Mouse (Mus musculus): ENCODE data around the gene Nipbl.

The Nipbl gene

GRCm38 (mm10) chr15:8443926-8444889, at the start of gene Nipbl:
Gene Nipbl, minus strand, starts transcription at chr15:8444463.
- in situ Hi-C loops (cut with MboI; ENCODE audit: low pct_unique_long_range_greater_than_20kb in 1 of 2, low sequenced_read_pairs in 2 of 2, unreplicated experiment in 1 of 2): no loop called here

DNA sequence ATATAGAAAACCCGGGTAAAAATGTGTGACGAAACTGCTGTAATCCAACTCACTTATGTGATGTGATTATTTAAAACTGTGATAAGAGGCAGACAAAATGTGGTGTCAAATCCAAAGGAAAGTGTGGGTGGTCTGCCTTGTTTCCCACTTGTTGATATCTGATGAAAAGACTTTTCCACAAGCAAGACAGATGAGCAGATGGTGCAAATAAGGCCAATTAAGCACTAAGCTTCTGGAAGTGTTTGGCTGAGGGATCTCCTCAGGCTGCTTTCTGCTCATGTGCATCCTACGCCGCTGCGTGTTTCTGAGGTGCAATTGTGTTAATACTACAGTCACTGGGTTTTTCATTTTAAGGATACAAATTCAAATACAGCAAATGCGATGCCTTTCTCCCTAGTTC, 41.0 kb upstream of the Nipbl start:
- in situ Hi-C loops (cut with MboI; ENCODE audit: low pct_unique_long_range_greater_than_20kb in 1 of 2, low sequenced_read_pairs in 2 of 2, unreplicated experiment in 1 of 2): no loop called here

- in situ Hi-C loops (cut with MboI; ENCODE audit: low pct_unique_long_range_greater_than_20kb in 1 of 2, low sequenced_read_pairs in 2 of 2, unreplicated experiment in 1 of 2): no loop called here
Observed at GRCm38 (mm10) chr15:8469006-8469575, 24.8 kb upstream of the Nipbl start.

- in situ Hi-C loops (cut with MboI; ENCODE audit: low pct_unique_long_range_greater_than_20kb in 1 of 2, low sequenced_read_pairs in 2 of 2, unreplicated experiment in 1 of 2): no loop called here
Observed at GRCm38 (mm10) chr15:8463521-8463920, 19.3 kb upstream of the Nipbl start.

DNA sequence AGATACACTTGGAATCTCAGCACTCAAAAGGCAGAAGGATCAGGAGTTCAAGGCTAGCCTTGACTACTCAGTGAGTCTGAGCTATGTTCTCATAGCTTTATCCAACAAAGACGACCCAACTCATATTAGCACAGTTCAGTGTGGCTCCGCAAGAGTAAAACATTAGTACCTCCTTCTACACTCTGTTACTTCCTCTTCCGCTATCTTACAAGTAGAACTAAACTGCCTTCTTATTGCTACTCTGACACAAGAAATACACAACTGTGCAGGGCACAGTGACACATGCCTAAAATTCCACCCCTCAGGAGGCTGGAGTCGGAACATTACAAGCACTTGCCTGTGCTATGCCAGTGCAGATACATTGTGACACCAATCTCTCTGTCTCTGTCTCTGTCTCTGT, 18.5 kb upstream of the Nipbl start:
- in situ Hi-C loops (cut with MboI; ENCODE audit: low pct_unique_long_range_greater_than_20kb in 1 of 2, low sequenced_read_pairs in 2 of 2, unreplicated experiment in 1 of 2): no loop called here

- in situ Hi-C loops (cut with MboI; ENCODE audit: low pct_unique_long_range_greater_than_20kb in 1 of 2, low sequenced_read_pairs in 2 of 2, unreplicated experiment in 1 of 2): no loop called here
Observed at GRCm38 (mm10) chr15:8460871-8461270, 16.6 kb upstream of the Nipbl start.

DNA sequence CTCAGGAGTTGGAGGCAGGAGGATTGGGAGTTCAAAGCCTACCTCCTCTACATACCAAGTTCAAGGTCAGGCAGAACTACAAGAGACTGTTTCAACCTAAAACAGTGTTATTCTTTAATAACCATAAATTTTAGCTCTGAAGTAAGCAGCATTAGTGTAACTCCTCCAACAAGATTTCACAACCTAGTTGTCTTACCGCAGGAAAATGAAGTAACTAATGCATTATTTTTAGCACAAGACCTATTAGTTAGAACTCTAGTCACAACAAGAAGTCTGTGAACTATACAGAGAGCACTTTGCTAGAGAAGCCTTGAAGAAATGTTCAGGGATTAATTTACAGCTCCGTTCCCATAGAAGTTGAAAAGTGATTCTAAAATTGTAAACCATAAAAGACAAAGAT, 15.7 kb upstream of the Nipbl start:
- in situ Hi-C loops (cut with MboI; ENCODE audit: low pct_unique_long_range_greater_than_20kb in 1 of 2, low sequenced_read_pairs in 2 of 2, unreplicated experiment in 1 of 2): loop anchor here in 1 of 2 experiments (10.0 kb wide), 1 partner anchor 125 kb away; no protein-coding TSS in a partner anchor

DNA sequence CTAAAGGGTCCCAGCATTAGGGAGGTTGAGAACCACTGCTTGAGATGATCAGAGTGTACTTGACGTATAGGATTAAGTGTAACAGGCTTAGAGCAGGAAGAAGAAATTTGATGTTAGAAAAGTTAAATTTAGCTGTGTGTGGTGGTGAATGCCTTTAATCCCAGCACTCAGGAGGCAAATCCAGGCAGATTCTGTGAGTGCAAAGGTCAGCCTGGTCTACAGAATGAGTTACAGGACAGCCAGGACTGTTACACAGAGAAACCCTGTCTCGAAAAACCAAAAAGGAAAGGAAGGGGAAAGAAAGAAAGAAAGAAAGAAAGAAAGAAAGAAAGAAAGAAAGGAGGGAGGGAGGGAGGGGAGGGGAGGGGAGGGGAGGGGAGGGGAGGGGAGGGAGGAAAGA, 12.0 kb upstream of the Nipbl start:
- in situ Hi-C loops (cut with MboI; ENCODE audit: low pct_unique_long_range_greater_than_20kb in 1 of 2, low sequenced_read_pairs in 2 of 2, unreplicated experiment in 1 of 2): loop anchor here in 1 of 2 experiments (10.0 kb wide), 1 partner anchor 129 kb away; no protein-coding TSS in a partner anchor

GRCm38 (mm10) chr15:8455486-8455885, 11.2 kb upstream of the Nipbl start:
- in situ Hi-C loops (cut with MboI; ENCODE audit: low pct_unique_long_range_greater_than_20kb in 1 of 2, low sequenced_read_pairs in 2 of 2, unreplicated experiment in 1 of 2): loop anchor here in 1 of 2 experiments (10.0 kb wide), 1 partner anchor 129 kb away; no protein-coding TSS in a partner anchor

GRCm38 (mm10) chr15:8451071-8451470, 6.8 kb upstream of the Nipbl start:
- in situ Hi-C loops (cut with MboI; ENCODE audit: low pct_unique_long_range_greater_than_20kb in 1 of 2, low sequenced_read_pairs in 2 of 2, unreplicated experiment in 1 of 2): loop anchor here in 1 of 2 experiments (10.0 kb wide), 1 partner anchor 134 kb away; no protein-coding TSS in a partner anchor

DNA sequence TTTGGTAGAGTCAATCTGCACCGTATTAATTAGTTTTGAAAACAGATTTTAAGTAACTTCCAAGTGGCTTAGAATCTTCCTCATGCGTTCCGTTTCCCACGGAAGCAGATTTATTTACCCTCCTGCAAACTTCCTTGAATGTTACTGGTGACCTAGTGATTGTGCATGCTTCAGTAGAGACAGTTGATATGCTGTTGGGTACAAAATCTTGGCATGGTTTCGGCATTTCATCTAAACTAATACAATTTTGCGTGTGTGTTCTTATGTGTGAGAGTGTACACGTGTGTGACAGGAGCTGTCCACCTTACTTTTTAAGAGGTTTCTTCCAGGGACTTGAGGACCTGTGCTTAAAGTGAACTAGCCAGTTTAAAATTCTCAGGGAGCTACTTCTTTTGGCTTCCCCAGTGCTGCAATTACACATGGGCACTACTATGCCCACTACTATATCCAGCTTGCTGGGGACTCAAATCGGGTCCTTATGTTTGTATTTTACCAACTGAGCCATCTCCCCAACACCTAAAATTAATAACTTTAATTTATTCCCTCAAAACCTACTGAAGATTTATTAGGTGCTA, 3.0 kb upstream of the Nipbl start:
- in situ Hi-C loops (cut with MboI; ENCODE audit: low pct_unique_long_range_greater_than_20kb in 1 of 2, low sequenced_read_pairs in 2 of 2, unreplicated experiment in 1 of 2): no loop called here

DNA sequence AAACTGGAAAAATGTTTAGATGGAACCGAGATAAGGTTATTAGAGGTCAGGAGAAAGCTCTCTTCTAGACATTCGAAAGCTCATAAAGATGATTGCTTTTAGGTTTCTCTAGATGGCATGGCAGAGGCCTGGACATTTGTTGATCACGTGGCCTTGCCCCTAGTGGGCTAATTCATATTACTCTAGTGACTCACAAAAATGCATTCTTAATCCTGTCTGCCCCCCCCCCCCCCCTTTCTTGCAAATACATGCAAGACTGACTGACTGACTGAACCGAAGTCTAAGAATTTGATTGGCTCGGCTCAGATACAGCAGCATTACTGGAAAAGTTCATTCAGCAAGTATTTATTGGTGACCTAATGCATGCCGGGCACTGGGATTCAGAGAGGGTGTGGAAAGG, 2.2 kb upstream of the Nipbl start:
- in situ Hi-C loops (cut with MboI; ENCODE audit: low pct_unique_long_range_greater_than_20kb in 1 of 2, low sequenced_read_pairs in 2 of 2, unreplicated experiment in 1 of 2): no loop called here

DNA sequence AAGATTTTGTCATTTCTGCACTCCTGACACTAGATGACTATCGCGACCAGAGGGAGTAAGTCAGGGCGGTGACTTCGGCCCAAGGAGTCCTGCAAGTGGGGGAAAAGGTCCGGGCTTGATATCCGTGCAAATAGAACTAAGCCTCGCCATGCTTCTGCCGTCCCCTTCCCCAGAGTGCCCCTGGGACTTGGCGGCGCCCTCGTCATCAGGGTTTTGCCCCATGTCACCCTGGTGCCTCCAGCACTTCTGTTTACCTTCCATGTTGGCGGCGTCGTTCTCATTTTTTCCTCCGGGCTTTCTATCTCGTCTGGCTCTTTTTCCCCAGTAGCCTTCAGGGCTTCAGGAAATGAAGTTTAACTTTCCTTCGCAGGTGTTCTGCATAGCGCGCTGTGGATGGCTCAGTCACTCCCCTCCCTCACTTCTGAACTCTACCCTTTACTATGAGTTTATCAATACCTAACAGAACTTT, 1.7 kb upstream of the Nipbl start:
- in situ Hi-C loops (cut with MboI; ENCODE audit: low pct_unique_long_range_greater_than_20kb in 1 of 2, low sequenced_read_pairs in 2 of 2, unreplicated experiment in 1 of 2): no loop called here

DNA sequence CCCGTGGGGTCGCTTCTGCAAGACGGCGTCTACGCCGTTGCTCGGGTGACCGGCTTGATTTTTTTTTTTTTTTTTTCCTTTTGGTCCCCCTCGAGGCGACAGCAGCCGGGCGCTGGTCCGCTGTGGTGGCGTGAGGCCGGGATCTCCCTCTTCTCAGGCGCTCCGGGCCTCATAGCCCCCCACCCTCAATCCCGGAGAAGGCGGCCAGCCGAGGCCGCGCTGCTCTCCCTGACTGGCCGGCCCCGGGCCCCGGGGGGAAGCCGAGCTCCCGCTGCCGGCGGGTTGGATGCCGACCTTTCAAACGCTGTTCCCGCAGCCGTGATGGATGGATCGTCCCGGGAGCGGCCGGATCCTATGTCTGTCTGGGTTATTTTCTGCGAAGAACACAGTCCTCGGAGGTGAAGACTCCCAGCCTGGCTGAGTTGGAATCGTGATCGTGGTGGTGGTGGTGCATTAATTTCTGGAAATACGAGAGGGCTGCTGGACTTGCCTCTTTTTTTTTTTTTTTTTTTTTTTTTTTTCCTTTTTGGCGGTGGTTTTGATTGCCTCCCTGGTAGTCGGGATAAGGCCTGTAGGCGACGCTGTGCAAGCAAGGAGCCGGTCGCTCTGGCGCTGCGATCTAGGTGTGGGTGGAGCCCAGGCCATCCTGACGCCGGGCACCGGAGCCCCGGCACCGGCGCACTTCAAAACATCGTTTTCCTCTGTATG, 781 bp upstream of the Nipbl start:
- in situ Hi-C loops (cut with MboI; ENCODE audit: low pct_unique_long_range_greater_than_20kb in 1 of 2, low sequenced_read_pairs in 2 of 2, unreplicated experiment in 1 of 2): no loop called here

DNA sequence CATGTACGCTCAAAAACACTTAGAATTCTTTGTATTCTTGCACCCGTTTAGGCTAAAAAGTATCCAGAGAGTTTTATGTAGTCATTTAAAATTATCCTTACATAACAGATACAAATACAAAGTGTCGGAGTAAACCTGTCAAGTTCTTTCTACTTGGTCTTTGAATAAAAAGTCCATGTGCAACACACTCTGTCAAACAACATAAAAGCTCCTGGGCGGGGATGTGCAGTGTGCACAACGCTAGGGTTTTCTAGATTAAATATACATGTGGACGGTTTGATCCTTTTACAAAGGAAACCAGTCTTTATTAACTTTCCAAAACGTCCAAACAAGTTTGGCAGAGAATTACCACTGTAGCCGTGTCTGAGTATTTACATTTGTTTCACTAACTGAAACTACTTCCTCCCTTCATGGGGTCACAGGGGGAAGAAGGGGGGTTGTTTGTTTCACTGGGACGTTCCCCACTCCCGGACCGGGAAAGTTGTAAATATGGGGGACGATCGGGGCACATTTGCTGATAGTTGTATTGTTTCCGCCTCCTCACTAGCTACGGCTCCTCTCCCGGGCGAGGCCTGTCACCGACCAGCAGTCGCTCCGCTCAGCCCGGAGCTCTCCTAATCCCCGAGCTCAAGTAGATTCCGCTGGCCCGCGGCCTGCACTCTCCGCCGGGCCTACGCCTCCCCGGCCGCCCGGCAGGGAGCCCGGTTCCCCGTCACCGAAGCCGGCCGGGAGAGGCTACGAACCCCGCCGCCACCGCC, 916 bp downstream of the Nipbl start:
- in situ Hi-C loops (cut with MboI; ENCODE audit: low pct_unique_long_range_greater_than_20kb in 1 of 2, low sequenced_read_pairs in 2 of 2, unreplicated experiment in 1 of 2): no loop called here

DNA sequence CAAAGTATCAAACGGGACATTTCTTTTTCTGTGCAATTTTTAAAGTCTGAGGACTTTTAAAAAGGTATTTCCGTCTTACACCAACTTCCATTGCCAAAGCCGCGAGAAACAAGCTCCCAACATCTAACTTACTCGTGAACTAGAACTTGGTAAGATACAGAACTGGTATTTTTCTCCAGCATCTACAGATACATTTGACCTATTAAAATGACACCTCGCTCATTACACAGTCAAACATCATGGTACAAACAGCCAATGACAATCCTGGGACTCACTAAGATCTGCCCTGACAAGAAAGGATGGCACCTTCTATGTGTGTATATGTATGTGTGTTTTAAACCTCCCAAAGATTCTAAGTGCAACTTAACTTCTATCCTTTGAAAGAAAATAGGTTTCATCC, 1.5 kb downstream of the Nipbl start:
- in situ Hi-C loops (cut with MboI; ENCODE audit: low pct_unique_long_range_greater_than_20kb in 1 of 2, low sequenced_read_pairs in 2 of 2, unreplicated experiment in 1 of 2): no loop called here

DNA sequence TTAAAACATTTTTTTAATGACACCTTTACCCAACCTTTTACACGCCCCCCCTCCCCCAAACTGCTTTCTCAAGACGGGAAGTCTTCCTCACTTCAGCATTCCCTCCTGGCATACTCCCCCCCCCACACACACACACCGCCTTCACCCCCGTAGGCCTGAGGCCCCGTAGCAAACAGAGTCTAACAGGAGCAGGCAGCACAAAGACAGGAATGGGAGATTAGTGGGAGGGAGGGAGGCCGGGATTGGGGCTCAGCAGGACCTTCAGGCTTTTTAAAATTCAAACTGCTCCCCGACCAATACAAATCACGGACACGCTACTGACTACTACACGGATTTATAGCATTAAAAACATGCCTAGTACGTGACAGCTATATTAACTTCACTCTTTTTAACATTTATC, 2.1 kb downstream of the Nipbl start:
- in situ Hi-C loops (cut with MboI; ENCODE audit: low pct_unique_long_range_greater_than_20kb in 1 of 2, low sequenced_read_pairs in 2 of 2, unreplicated experiment in 1 of 2): no loop called here

All from mouse embryonic stem cell (cell line).